Mouse (Mus musculus): ENCODE measurements at regions not wholly inside any gene's neighbourhood (a gene's known extent, or its start where the extent isn't known, plus 50 kb on each side); places are given as distances from the start of the nearest gene placed in this dataset.

- TF ChIP-seq E2F4 (IDR thresholded peaks at IDR 0.05; ENCODE audit: borderline replicate concordance, low read depth, low read length), result no peak
- no peak for TF ChIP-seq CHD1 (IDR thresholded peaks at IDR 0.05; ENCODE audit: low read depth, low read length)
- no peak for TF ChIP-seq POLR2A (IDR thresholded peaks at IDR 0.05; ENCODE audit: control insufficient read depth in 1 of 2, insufficient read depth in 1 of 2, low read depth in 1 of 2, low read length in 2 of 2, poor library complexity in 1 of 2)
- no peak for TF ChIP-seq HCFC1 (IDR thresholded peaks at IDR 0.05; ENCODE audit: low read depth, low read length)
These were observed 64.1 kb upstream of the Tab2 start for GRCm38 (mm10) chr10:8020113-8020512.

Measured in MEL (cell line).